Mouse (Mus musculus) gonadal fat pad, adult 2 months (tissue): ENCODE results near the gene Gdf11. TPM values are rescaled to one million over a fixed set of nuclear protein-coding genes. Genes with fewer than 3 reads are reported as not detected.

Experiments used
- DNase-seq: peaks from one replicate; pipeline ENCODE4 v3.0.0-alpha.2; 2012; ENCODE audit warnings: low read depth
- polyA plus RNA-seq: library from polyadenylated mRNA; depleted of rRNA; stranded (reverse); fragments of >200 nt; gene quantifications from 2 replicates; pipeline ENCODE4 v1.2.3, GENCODE M21; 2012

Gdf11 gene
- polyA plus RNA-seq, 1 experiment = 1.4 TPM

- DNase-seq = no peak
Observed at GRCm38 (mm10) chr10:128919203-128919631, 27.7 kb upstream of the Gdf11 start.

DNA sequence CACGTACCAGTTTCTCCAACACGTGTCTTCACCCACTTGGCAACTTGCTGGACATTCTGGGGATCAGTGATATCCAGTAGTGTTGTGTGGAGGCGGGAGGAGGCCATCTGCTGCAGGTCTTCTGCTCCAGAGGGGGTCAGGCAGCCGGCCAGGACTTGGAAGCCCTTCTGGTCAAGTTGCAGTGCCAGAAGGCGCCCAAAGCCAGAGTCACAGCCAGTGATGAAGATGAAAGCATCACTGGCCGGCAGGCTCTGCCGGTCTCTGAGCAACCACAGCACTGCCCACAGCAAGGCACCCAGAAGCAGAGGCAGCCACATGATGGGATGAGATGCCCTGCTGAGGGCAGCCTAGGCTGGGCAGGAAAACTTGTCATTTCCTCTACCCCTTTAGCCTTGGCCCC, 26.7 kb upstream of the Gdf11 start:
- DNase-seq = no peak

DNA sequence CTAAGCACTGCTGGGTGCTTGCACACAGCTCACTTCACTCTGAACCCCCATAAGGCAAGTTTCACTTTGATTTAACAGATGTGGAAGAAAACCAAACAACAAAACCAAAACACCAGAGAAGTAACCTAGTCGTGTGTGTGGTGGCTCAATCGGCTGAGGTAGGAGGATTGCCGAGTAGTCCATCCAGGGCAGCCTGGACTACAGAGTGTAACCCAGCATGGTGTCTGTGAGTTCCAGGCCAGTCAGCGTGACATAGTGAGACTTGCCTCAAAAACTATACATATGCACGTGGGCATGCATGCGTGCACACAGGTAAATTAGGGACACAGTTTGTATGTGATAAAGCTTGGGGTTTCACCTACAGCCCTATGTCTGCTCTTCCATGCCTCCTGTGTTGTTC, 25.9 kb upstream of the Gdf11 start:
- DNase-seq = no peak

DNA sequence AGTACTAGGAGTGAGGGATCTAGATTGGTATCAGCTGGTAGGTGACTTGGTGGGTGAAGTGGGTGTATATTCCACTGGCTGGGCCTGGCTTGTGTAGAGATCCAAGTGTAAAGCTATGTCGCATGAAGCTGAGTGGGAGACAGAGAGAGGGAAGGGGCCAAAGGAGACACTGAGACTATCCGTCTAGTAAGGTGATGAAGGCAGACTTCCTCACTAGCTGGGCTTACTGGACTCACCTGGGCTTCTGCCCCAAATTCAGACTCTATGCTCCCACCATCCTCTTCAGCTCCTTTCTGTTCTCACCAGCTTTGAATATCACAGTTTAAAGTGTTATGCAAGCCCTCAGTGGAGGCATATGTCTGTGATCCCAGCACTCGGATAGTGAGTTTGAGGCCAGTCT, 25.1 kb upstream of the Gdf11 start:
- no peak for DNase-seq

GRCm38 (mm10) chr10:128915550-128915949, 24.0 kb upstream of the Gdf11 start:
- no peak for DNase-seq

GRCm38 (mm10) chr10:128913696-128914095, 22.2 kb upstream of the Gdf11 start:
- DNase-seq = no peak

DNA sequence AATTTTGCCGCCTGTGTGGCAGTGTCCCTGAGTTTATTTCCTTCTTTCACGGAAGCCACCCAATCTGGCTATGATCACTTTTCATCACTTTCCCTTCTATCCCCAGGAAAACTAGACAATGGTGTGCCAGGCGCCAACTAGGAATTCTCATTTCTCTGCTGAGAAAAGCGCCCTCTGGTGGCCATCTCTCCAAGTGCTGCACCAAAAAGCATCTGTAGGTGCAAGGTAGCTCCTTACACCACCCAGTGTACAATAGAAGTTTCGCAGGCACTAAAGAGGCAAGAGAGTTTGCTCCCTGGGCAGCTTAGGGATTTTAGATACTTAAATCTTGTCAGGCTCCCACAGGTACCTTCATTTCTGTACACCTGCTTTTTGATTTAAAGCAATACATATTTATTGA, 21.7 kb upstream of the Gdf11 start:
- no peak for DNase-seq

DNA sequence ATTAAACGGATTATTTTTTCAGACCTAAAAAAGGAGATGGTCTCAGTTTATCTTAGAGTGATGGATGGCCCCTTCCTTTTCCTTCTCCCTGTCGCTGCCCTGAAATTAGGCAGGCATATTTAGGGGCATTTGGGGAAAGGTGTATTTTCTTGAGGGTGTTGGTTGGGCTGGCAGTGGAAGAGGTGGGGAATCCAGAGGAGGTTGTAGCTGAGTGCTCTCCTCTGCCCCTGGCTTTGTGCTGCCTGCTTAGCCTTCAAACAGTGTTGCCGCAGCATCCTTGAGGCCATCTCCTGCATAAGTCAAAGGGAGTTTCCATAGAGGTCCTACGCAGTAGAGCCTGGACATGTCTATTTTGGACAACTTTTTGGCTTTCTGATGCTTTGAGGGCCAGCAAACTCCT, 21.3 kb upstream of the Gdf11 start:
- no peak for DNase-seq

GRCm38 (mm10) chr10:128912268-128912667, 20.8 kb upstream of the Gdf11 start:
- no peak for DNase-seq

GRCm38 (mm10) chr10:128911430-128911829, 19.9 kb upstream of the Gdf11 start:
- no peak for DNase-seq

GRCm38 (mm10) chr10:128910066-128910841, 18.7 kb upstream of the Gdf11 start:
- no peak for DNase-seq

DNA sequence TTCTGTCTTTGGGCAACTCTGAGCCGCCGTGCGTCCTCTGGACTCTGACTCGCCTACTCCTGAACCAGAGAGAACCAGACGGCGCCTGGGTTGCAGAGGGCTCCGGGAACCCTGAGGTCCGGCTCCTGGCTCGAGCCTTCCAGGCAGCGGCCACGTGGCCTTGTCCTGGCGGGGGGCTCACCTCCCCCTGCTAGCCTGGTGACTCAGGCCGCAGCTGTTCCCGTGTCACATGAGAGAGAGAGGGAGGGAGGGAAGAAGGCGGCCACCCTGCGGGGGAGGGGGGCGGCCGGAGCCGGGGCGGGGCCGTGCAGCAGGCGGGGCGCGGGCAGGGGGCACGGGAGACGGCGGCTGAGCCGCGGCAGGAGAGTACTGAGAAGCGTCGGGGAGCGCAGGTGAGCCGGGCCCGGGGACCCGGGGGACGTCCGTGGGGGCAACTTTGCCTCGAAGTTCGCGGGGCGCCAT, 18.1 kb upstream of the Gdf11 start:
- no peak for DNase-seq

GRCm38 (mm10) chr10:128908778-128909448, 17.4 kb upstream of the Gdf11 start:
- DNase-seq = no peak

DNA sequence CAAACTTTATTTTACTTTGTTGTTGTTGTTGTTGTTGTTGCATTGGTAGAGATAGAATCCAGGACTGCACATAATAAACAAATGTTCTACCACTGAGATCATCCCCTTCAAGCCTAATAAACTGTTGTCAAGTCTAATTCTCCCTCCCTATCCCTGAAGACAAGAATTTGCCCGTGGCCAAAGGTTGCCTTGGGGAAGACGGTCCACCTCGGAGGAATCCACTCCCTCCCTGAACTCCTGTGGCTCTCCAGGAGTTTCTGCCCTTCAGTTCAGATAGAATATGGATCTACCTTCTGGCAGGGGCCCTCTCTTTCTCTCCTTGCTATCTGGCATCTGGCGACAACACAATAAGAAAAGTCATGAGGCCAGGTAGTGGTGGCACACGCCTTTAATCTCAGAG, 13.3 kb upstream of the Gdf11 start:
- DNase-seq = no peak

GRCm38 (mm10) chr10:128902409-128902988, 11.0 kb upstream of the Gdf11 start:
- DNase-seq = no peak

GRCm38 (mm10) chr10:128901409-128901808, 9.9 kb upstream of the Gdf11 start:
- no peak for DNase-seq

GRCm38 (mm10) chr10:128900698-128901097, 9.2 kb upstream of the Gdf11 start, which contains the start of gene Cd63:
Gene Cd63, plus strand, starts transcription at chr10:128900989.
- no peak for DNase-seq

DNA sequence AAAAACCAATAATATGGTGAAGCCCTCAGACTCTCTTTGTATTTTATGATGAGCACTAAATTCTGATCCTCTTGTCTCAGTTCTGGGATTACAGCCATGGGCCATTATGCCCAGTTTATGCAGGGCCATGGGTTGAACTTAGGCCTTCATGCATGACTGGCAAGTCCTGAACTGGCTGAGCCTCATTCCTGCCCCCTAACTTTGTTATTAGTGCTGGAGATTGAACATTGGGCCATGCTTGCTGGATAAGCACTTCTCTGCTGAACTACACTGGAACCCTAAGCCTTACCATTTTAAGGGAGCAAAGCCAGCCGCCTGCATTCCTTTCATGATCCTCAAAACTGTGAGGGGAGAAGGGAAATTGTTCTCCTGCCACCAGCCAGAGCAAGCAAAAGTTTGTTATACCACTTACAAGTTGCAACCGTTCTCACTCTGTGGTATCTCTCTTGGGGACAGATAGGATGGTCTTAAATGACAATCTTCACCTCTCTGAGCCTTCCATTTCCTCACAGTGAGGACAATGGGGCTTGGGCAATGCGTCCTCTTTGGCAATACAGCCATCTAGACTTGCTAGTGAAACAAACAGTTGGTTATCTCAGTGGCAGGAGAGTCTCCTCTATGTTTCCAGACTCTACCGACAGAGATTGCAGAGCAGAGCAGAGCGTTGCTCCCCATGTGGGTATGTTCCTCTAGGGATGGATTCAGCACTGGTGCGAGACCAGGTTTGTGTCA, 8.4 kb upstream of the Gdf11 start:
- no peak for DNase-seq

- no peak for DNase-seq
Observed at GRCm38 (mm10) chr10:128897501-128897900, 6.0 kb upstream of the Gdf11 start.

DNA sequence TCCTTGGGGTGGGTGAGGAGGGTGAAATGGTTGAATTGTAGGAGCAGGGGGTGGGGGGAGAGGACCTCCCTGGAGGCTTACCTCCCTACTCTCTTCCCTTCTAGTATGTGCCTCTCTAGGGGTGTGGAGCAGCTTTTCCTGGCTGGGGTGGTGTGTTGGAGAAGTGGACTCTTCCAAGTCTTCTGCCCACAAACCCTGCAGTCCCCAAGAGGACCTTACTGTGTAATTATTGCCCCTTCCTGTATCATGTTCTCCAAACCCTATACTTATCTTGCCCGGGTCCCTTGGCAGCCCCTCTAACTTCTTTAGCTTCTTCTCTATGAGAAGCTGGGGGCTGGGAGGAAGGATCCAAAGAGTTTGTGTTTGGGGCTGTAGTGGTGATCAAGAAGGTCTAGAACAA, 5.3 kb upstream of the Gdf11 start:
- no peak for DNase-seq

DNA sequence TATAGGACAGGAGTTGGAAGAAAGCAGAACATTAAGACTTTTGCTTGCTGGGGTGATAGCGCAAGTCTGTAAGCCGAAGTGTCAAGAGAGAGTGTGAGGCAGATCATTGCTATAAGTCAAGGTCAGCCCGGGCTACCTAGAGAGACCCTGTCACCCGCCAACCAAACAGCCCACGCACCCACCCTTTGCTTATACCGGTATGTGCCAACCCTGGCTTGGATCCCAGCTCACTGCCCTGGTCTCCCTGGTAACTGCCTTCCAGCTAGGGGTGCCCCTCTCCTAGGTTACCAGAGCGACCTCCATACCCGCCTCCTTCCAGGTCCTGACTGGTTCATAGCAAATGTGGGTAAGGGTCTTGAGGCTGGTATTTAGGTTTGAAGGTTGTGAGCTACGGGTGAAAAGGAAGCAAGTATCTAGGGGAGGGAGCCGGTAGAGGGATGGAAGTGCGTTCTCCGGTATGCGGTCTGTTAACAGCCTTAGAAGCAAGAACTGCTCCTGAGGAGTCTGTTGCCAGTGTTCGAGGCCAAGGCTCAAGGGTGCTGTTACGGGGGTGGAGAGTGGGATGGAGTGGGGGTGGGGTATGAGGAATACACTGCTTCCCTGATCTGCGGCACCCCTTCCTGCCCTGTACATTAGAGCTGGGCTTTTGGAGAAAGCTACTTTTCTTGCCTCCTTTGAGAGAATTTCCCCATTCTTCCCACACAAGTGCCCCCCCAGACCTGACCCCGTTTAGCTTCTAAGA, 4.6 kb upstream of the Gdf11 start:
- no peak for DNase-seq
